Comparison of ENCODE assay signal across 22 mouse cellular contexts in the genomic region with DNA sequence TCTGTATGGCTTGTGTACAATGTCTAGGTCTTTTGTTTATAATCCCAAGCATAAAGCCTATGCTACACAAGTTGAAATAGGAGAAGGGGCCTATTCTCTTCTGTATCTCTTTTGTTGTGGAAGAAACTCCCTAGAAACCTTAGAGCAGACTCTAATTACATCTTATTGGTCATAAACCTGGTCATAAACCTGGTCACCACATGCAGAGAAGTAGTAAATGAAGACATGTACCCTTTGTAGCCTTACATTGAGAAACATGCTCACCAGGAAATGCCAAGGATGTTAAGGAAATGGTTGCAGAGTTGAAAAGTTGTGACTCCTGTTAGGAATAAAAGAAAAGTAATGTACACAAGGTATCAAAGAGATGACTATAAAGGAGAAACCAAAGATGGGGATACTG. TPM values are rescaled to one million over a fixed set of nuclear protein-coding genes. Genes with fewer than 3 reads are reported as not detected.
"Had no signal": no experiment of that assay in that cellular context is flagged by ENCODE, and none has a peak within 500 bp of the region (broad histone marks: within the 10 kb centered on the region; RNA-seq: fewer than 3 reads in every experiment).

No protein-coding gene starts in this region.

- H3K9ac ChIP-seq: liver, embryonic 15.5 days; liver, postnatal 0 days; lung, embryonic 15.5 days; midbrain, embryonic 12.5 days; neural tube, embryonic 13.5 days; neural tube, embryonic 15.5 days; stomach, embryonic 15.5 days had no signal

- ATAC-seq: liver, postnatal 0 days; lung, postnatal 0 days; midbrain, embryonic 16.5 days had no signal

- H3K9me3 ChIP-seq: liver, embryonic 15.5 days; lung, embryonic 15.5 days; midbrain, embryonic 10.5 days; midbrain, embryonic 12.5 days; neural tube, embryonic 13.5 days; neural tube, embryonic 15.5 days; stomach, embryonic 15.5 days had no signal

- H3K27ac ChIP-seq: liver, embryonic 15.5 days; lung, embryonic 15.5 days; midbrain, embryonic 10.5 days; midbrain, embryonic 12.5 days; neural tube, embryonic 13.5 days; neural tube, embryonic 15.5 days; stomach, embryonic 15.5 days; stomach, postnatal 0 days had no signal

- DNase-seq: liver, postnatal 0 days; lung, adult 2 months; lung, postnatal 14 days; lung, postnatal 36 days; midbrain, embryonic 14.5 days; retina, postnatal 1 day; right cerebral cortex, adult 18-20 months; right cerebral cortex, postnatal 25 days; right cerebral cortex, postnatal 4 days; thymus, postnatal 25 days; thymus, postnatal 4 days had no signal

- H3K36me3 ChIP-seq: liver, embryonic 15.5 days; lung, embryonic 15.5 days; midbrain, embryonic 10.5 days; midbrain, embryonic 12.5 days; neural tube, embryonic 13.5 days; neural tube, embryonic 15.5 days; stomach, embryonic 15.5 days had no signal

- H3K4me3 ChIP-seq: liver, embryonic 15.5 days; lung, embryonic 15.5 days; midbrain, embryonic 10.5 days; midbrain, embryonic 12.5 days; myocyte; neural tube, embryonic 13.5 days; neural tube, embryonic 15.5 days; stomach, embryonic 15.5 days had no signal

- H3K4me2 ChIP-seq: liver, embryonic 15.5 days; lung, embryonic 15.5 days; midbrain, embryonic 12.5 days; neural tube, embryonic 13.5 days; neural tube, embryonic 15.5 days; stomach, embryonic 15.5 days had no signal

- H3K27me3 ChIP-seq: liver, embryonic 15.5 days; lung, embryonic 15.5 days; midbrain, embryonic 12.5 days; neural tube, embryonic 13.5 days; neural tube, embryonic 15.5 days; stomach, embryonic 15.5 days had no signal

- H3K4me1 ChIP-seq: lung, embryonic 15.5 days; midbrain, embryonic 10.5 days; midbrain, embryonic 12.5 days; neural tube, embryonic 13.5 days; neural tube, embryonic 15.5 days; stomach, embryonic 15.5 days had no signal

RNA-seq across cellular contexts. Expression of gene Ccr2, which starts 3.4 kb away (rescaled TPM):
- polyA plus RNA-seq: midbrain, embryonic 16.5 days; myocyte had no signal

RNA-seq across cellular contexts. Expression of gene Ccr5, which starts 16.1 kb away (rescaled TPM):
- polyA plus RNA-seq: myocyte had no signal
